Mouse (Mus musculus) lung, postnatal 4 days (tissue): Measurements from ENCODE around the gene Olfr77.

Experiments used
- DNase-seq, 2 experiments: peaks; one replicate each; pipeline ENCODE4 v3.0.0; 2021

Olfr77 gene

GRCm38 (mm10) chr9:19916565-19916964 lies at the start of gene Olfr77:
Gene Olfr77 (plus strand): TSS chr9:19916865.
- no peak for DNase-seq

DNA sequence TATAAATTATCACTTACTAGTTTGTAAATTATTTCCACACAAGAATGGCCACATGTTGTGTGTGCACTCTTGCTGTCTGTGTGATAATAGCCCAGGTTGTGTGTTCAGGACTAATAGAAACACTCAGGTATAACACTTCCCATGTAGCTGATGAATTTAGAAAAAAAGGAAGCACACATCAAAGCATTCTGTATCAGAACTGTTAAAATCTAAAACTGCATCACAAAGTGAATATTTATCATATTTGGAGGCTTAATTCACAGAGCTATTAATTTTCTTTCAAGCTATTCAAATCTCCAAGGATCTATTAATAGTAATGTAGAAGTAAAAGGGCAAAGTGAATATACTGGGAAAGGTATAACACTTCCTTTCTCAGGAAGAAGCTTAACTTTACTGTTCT lies 28.8 kb upstream of the Olfr77 start, which contains the start of gene Olfr862:
Olfr862 (minus strand) TSS at position 101 of the 400 bp plus-strand sequence.
- DNase-seq = no peak

GRCm38 (mm10) chr9:19911170-19911569 lies 5.5 kb upstream of the Olfr77 start:
- DNase-seq = no peak
